Mouse (Mus musculus) lung, adult 2 months (tissue): ENCODE results near the gene Elmo3. TPM values are rescaled to one million over a fixed set of nuclear protein-coding genes. Genes with fewer than 3 reads are reported as not detected.

Experiments
- DNase-seq: peaks from one replicate; pipeline ENCODE4 v3.0.0; 2022
- H3K4me1 ChIP-seq: fragments of 200-500 bp; 2 replicates; pipeline ENCODE4 v1.6.1; 2011; ENCODE audit warnings: low read length; ENCODE audit not compliant: control insufficient read depth, insufficient read depth
- H3K4me3 ChIP-seq: fragments of 200-500 bp; replicated peaks from 2 replicates; pipeline ENCODE3; 2011; ENCODE audit warnings: low read depth, mild to moderate bottlenecking, control low read depth, low read length; ENCODE audit errors: extremely low read depth
- CTCF ChIP-seq: fragments of 200-500 bp; IDR thresholded peaks from 2 replicates; pipeline ENCODE4 v1.5.1; 2011; ENCODE audit warnings: mild to moderate bottlenecking, low read length, control low read depth; ENCODE audit not compliant: insufficient read depth
- POLR2A ChIP-seq: fragments of 200-500 bp; IDR thresholded peaks from 2 replicates; pipeline ENCODE4 v1.6.1; 2011; ENCODE audit warnings: low read depth, mild to moderate bottlenecking, control low read depth, low read length, borderline replicate concordance; ENCODE audit errors: extremely low read depth
- WGBS: fragments of 180-500 bp; shearing (Covaris S2); methylation state at CpG from one replicate; pipeline ENCODE4 v1.1.7; 2018; 5-methylcytosine and 5-hydroxymethylcytosine counted together
- polyA plus RNA-seq: library from polyadenylated mRNA; depleted of rRNA; stranded (reverse); fragments of >200 nt; gene quantifications from 2 replicates; pipeline ENCODE4 v1.2.3, GENCODE M21; 2012; rRNA removed

Elmo3 gene
- polyA plus RNA-seq, 1 experiment, result 50.3 TPM

DNA sequence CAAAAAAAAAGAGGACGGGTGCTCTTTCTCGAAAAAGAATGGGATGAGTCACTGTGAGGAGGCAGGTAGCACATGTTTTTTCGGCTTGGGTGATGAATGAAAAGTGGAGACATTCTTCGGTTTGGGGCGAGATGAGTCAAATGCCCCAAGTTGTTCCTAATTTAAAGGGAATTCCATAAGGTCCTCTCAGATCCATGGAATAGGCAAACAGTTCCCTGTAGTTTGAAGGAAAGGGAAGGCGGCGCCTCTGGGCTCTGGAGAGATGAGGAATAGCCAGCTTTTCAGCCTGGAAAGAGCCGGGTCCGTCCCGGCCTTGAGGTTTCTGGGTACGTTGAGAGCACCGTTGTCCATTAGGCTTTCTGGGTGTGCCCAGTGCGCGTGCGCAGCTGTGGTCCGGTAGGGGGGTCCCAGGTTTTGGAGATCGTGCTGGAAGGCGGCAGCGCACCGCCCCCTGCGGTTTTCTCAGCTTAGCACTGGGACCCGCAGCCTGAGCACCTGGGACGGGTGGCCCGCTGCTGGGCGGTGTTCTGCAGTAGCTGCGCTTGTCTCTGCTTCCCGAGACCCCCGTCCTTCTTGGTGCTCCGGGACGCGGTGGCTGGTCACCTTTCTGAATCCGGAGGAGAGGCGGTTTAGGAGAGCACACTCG is 43.2 kb downstream of the Elmo3 start, which contains the start of gene Slc9a5:
TSS of gene Slc9a5 (plus strand) at position 394 of the 646 bp plus-strand sequence.
- under 1% methylated on average over 34 of the region's 34 CpGs for WGBS
- DNase-seq, result peak; percentile 52
- TF ChIP-seq POLR2A, result no peak
- TF ChIP-seq CTCF, result no peak
- Histone ChIP-seq H3K4me3 (peak within 1 kb of the TSS; percentile 92), H3K4me1 (peaks cover 14% of the 10 kb centered on the region)

- WGBS, result 6% methylated on average over 41 of the region's 48 CpGs
- DNase-seq, result no peak
These were observed 43.8 kb downstream of the Elmo3 start for GRCm38 (mm10) chr8:105349096-105349771.

DNA sequence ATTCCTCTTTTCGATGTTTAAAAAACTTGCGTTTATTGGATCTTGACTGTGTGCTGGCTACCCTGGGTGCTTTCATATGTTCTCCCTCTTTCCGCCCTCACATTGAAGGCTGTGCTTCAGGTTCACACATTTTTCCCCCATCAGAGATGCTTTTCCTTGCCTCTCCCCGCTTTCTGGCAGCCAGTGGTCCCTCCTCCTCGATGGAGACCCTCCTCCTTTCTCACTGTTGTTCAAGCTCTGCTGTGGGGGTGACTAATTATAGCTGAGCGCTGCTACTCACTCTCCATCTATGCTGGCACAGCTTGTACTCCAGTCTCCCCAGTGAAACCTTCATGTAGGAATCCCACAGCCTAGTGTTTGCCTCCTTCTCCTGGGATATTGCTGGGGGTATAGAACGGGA is 44.8 kb downstream of the Elmo3 start:
- 71% methylated on average over 7 of the region's 7 CpGs for WGBS
- TF ChIP-seq POLR2A, result no peak
- TF ChIP-seq CTCF, result no peak
- no peak for DNase-seq
- Histone ChIP-seq H3K4me3 (no peak overlapping the region), H3K4me1 (peaks cover 5% of the 10 kb centered on the region)

More at GRCm38 (mm10) chr8:105349096-105349771, 43.8 kb downstream of the Elmo3 start:
- Histone ChIP-seq H3K4me3 (peak overlapping the region; percentile 71), H3K4me1 (peaks cover 13% of the 10 kb centered on the region)
- TF ChIP-seq CTCF (no peak), POLR2A (no peak)

- DNase-seq, result no peak
- WGBS, result 80% methylated on average over 8 of the region's 8 CpGs
- no peak overlapping the region for H3K4me3 ChIP-seq
- H3K4me1 ChIP-seq, result no peaks in the 10 kb centered on the region
- TF ChIP-seq POLR2A (no peak), CTCF (no peak)
These were observed 48.3 kb downstream of the Elmo3 start for GRCm38 (mm10) chr8:105353583-105354135.

GRCm38 (mm10) chr8:105354549-105354948 is 49.1 kb downstream of the Elmo3 start:
- no peak for DNase-seq
- WGBS, result 92% methylated on average over 4 of the region's 4 CpGs

DNA sequence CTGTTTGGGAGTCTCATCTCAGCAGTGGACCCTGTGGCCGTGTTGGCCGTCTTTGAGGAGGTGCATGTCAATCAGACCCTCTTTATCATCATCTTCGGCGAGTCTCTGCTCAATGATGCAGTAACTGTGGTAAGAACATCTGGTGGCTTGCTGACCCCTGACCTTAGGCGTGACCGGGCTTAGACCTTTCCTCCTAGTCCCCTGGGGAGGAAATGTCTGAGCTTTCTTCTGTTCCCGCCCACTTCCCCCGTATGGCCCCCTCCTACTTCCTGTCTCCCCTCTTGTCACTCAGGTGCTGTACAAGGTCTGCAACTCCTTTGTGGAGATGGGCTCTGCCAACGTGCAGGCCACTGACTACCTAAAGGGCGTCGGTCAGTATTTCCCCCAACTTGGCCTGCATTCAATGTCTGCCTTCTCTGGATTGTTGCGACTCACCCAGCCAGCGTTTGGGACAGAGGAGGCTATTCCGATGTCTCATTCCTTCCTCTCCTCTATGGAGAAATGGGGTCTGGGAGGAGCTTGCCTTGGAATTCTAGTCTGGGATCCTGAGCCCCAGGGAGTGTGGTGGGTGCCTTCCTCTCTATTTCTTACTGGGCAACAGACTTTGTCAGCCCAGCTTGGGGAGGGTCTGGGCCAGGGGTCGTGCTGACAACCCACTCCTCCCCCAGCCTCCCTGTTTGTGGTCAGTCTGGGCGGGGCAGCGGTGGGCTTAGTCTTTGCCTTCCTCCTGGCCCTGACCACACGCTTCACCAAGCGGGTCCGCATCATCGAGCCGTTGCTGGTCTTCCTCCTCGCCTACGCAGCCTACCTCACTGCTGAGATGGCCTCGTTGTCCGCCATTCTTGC is 50.0 kb downstream of the Elmo3 start:
- Histone ChIP-seq H3K4me1 (no peaks in the 10 kb centered on the region), H3K4me3 (no peak overlapping the region)
- TF ChIP-seq CTCF (no peak), POLR2A (no peak)
- no peak for DNase-seq
- WGBS, result 69% methylated on average over 26 of the region's 26 CpGs

More at GRCm38 (mm10) chr8:105354549-105354948, 49.1 kb downstream of the Elmo3 start:
- no peak overlapping the region for H3K4me3 ChIP-seq
- TF ChIP-seq POLR2A (no peak), CTCF (no peak)
- H3K4me1 ChIP-seq, result no peaks in the 10 kb centered on the region

DNA sequence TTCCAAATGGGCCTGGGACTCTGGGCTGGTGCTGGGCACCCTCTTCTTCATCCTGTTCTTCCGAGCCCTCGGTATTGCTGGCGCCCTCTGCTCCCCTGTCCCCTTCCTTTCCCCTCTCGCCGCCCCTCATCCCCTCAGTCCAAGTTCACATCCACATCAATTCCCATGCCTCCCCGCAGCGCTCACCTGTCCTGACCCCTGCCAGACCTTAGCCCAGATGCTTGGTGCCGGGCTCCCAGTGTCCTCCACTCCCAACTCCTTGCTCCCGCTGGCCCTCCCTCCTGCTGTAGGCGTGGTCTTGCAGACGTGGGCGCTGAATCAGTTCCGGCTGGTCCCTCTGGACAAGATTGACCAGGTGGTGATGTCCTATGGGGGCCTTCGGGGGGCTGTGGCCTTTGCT is 51.3 kb downstream of the Elmo3 start:
- WGBS, result 89% methylated on average over 14 of the region's 14 CpGs
- no peak for DNase-seq

GRCm38 (mm10) chr8:105359208-105359607 is 53.8 kb downstream of the Elmo3 start:
- TF ChIP-seq CTCF, result no peak
- no peak for TF ChIP-seq POLR2A
- H3K4me3 ChIP-seq, result no peak overlapping the region
- WGBS, result 78% methylated on average over 15 of the region's 15 CpGs
- no peak for DNase-seq
- no peaks in the 10 kb centered on the region for H3K4me1 ChIP-seq

More for the DNA sequence above, 51.3 kb downstream of the Elmo3 start:
- Histone ChIP-seq H3K4me1 (no peaks in the 10 kb centered on the region), H3K4me3 (no peak overlapping the region)
- TF ChIP-seq CTCF (no peak), POLR2A (no peak)

GRCm38 (mm10) chr8:105359646-105360045 is 54.2 kb downstream of the Elmo3 start:
- TF ChIP-seq POLR2A (no peak), CTCF (no peak)
- no peaks in the 10 kb centered on the region for H3K4me1 ChIP-seq
- 53% methylated on average over 4 of the region's 4 CpGs for WGBS
- H3K4me3 ChIP-seq, result no peak overlapping the region
- DNase-seq, result no peak

Other genes starting within 250 kb of the Elmo3 start
- 0.17 and 0.24 TPM in 2 replicates for gene Ces3b, start 221.8 kb upstream of the Elmo3 start, polyA plus RNA-seq
- gene Ces4a, start 173.8 kb upstream of the Elmo3 start, polyA plus RNA-seq, result not detected in 2 replicates
- 9.6 and 10.9 TPM in 2 replicates for gene Cbfb, start 134.9 kb upstream of the Elmo3 start, polyA plus RNA-seq
- 56.8 and 64.8 TPM in 2 replicates for gene D230025D16Rik, start 80.5 kb upstream of the Elmo3 start, polyA plus RNA-seq
- 35.5 and 39.2 TPM in 2 replicates for gene B3gnt9, start 50.4 kb upstream of the Elmo3 start, polyA plus RNA-seq
- gene Tradd, start 41.0 kb upstream of the Elmo3 start, polyA plus RNA-seq, result 21.3 and 23.8 TPM in 2 replicates
- 15.5 and 16.8 TPM in 2 replicates for gene Fbxl8, start 41.0 kb upstream of the Elmo3 start, polyA plus RNA-seq
- 20.3 and 22.1 TPM in 2 replicates for gene Hsf4, start 35.8 kb upstream of the Elmo3 start, polyA plus RNA-seq
- gene Nol3, start 29.5 kb upstream of the Elmo3 start, polyA plus RNA-seq, result 10.7 and 11.8 TPM in 2 replicates
- gene 4931428F04Rik, start 15.7 kb upstream of the Elmo3 start, polyA plus RNA-seq, result 4.2 and 6.0 TPM in 2 replicates
- gene Exoc3l, start 9.5 kb upstream of the Elmo3 start, polyA plus RNA-seq, result 49.2 and 57.5 TPM in 2 replicates
- gene E2f4, start 7.9 kb upstream of the Elmo3 start, polyA plus RNA-seq, result 109 and 127 TPM in 2 replicates
- 7.6 and 13.2 TPM in 2 replicates for gene Lrrc29, start 20.7 kb downstream of the Elmo3 start, polyA plus RNA-seq
- 86.2 and 104 TPM in 2 replicates for gene Tmem208, start 20.8 kb downstream of the Elmo3 start, polyA plus RNA-seq
- gene Fhod1, start 42.4 kb downstream of the Elmo3 start, polyA plus RNA-seq, result 89.2 and 114 TPM in 2 replicates
- 7.4 and 8.1 TPM in 2 replicates for gene Slc9a5, start 43.2 kb downstream of the Elmo3 start, polyA plus RNA-seq
- 0.25 and 0.36 TPM in 2 replicates for gene Plekhg4, start 67.7 kb downstream of the Elmo3 start, polyA plus RNA-seq
- gene Kctd19, start 107.9 kb downstream of the Elmo3 start, polyA plus RNA-seq, result 0.27 and 0.32 TPM in 2 replicates
- gene Lrrc36, start 108.0 kb downstream of the Elmo3 start, polyA plus RNA-seq, result 5.5 and 7.5 TPM in 2 replicates
- 785 and 816 TPM in 2 replicates for gene Tppp3, start 165.9 kb downstream of the Elmo3 start, polyA plus RNA-seq
- 130 and 133 TPM in 2 replicates for gene Zdhhc1, start 191.3 kb downstream of the Elmo3 start, polyA plus RNA-seq
- gene Hsd11b2, start 213.2 kb downstream of the Elmo3 start, polyA plus RNA-seq, result 2.1 and 4.8 TPM in 2 replicates